In the genomic region with DNA sequence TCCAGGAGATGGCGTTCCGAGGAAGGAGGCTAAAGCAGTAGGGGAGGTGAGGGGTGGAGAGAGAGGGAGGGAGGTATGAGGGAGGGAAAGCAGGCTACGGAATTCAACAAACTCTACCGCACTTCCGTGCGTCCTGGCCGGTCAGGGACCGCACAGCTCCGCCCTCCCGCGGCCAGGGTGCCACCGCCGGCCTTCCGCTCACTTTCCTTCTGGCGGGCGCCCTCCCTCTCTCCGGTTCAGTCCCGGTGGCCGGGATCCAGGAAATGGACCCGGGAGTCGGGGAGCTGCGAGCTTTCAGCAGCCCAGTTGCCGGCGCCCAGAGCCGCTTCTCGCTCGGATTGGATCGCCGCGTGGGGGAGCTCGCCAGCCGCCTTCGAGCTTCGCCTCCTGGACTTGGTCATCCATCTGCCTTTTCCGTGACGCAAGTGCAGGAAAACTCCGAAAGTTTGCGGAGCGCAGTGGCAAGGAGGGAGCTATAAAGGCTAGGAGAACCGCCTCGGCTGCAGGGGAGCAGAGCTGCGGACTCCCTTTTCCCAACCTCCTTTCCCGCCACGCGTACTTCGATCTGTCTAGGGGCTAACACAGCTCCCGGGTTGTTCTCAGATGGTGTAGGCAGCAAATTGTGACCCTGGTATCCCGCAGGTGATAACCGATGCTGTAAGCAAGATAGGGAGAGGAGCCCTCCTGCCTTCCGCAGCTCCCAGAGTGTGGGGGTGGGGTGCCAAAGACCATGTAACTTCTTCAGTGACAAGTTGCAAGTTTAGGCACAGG, we compare ENCODE assay signal across 1 mouse cellular context.
TF ChIP-seq lines count a peak whose summit lies in the region.

Gene Snx33, minus strand, starts transcription at position 331 of the 771 bp plus-strand sequence.

TF ChIP-seq in CH12.LX, 34 proteins besides CTCF, POLR2A, EP300 and RAD21:
- TF ChIP-seq RCOR1 (conservative IDR thresholded peaks at IDR 0.05; ENCODE audit: low read depth, low read length), result no peak
- TF ChIP-seq ELF1 (IDR thresholded peaks at IDR 0.05; ENCODE audit: low read depth, low read length), result peak; percentile 69
- TF ChIP-seq JUND (conservative IDR thresholded peaks at IDR 0.05; ENCODE audit: low read depth, low read length), result no peak
- peak; percentile 14; the same call in 1 of the 2 replicates for TF ChIP-seq BHLHE40 (IDR thresholded peaks at IDR 0.05; ENCODE audit: low read depth, low read length)
- TF ChIP-seq MYC (IDR thresholded peaks at IDR 0.05; ENCODE audit: low read depth, low read length), result 0 out of 2 replicates have a peak, but pooled peaks have one; percentile 32
- no peak for TF ChIP-seq USF1 (IDR thresholded peaks at IDR 0.05; ENCODE audit: low read depth, low read length)
- TF ChIP-seq ETS1 (conservative IDR thresholded peaks at IDR 0.05; ENCODE audit: low read depth, low read length), result no peak
- peak; percentile 4; the same call in 1 of the 2 replicates for TF ChIP-seq MEF2A (IDR thresholded peaks at IDR 0.05; ENCODE audit: borderline replicate concordance, low read depth, low read length)
- 0 out of 2 replicates have a peak, but pooled peaks have one; percentile 23 for TF ChIP-seq E2F4 (IDR thresholded peaks at IDR 0.05; ENCODE audit: insufficient replicate concordance, low read depth, low read length)
- no peak for TF ChIP-seq IRF4 (IDR thresholded peaks at IDR 0.05; ENCODE audit: low read depth, low read length)
- TF ChIP-seq MAZ (IDR thresholded peaks at IDR 0.05; ENCODE audit: low read depth, low read length), result no peak; the same call in 1 of the 2 replicates
- TF ChIP-seq ZKSCAN1 (IDR thresholded peaks at IDR 0.05; ENCODE audit: borderline replicate concordance, low read depth, low read length), result no peak
- TF ChIP-seq CHD2 (IDR thresholded peaks at IDR 0.05; ENCODE audit: low read length), result 0 out of 2 replicates have a peak, but pooled peaks have one; percentile 22
- 0 out of 2 replicates have a peak, but pooled peaks have one; percentile 31 for TF ChIP-seq TBP (conservative IDR thresholded peaks at IDR 0.05; ENCODE audit: low read depth, low read length)
- TF ChIP-seq MAFK (IDR thresholded peaks at IDR 0.05; ENCODE audit: insufficient replicate concordance, low read length), result no peak
- TF ChIP-seq NELFE (IDR thresholded peaks at IDR 0.05; ENCODE audit: low read depth, low read length), result peak; percentile 54
- TF ChIP-seq MAX (IDR thresholded peaks at IDR 0.05; ENCODE audit: low read length), result peak; percentile 31; the same call in 1 of the 2 replicates
- peak; percentile 84 for TF ChIP-seq UBTF (IDR thresholded peaks at IDR 0.05; ENCODE audit: low read depth, low read length)
- TF ChIP-seq SIN3A (IDR thresholded peaks at IDR 0.05; ENCODE audit: low read length), result no peak
- no peak for TF ChIP-seq POLR2AphosphoS2 (IDR thresholded peaks at IDR 0.05; ENCODE audit: low read depth, low read length)
- TF ChIP-seq TCF12 (IDR thresholded peaks at IDR 0.05; ENCODE audit: low read depth, low read length), result 0 out of 2 replicates have a peak, but pooled peaks have one; percentile 26
- TF ChIP-seq MXI1 (IDR thresholded peaks at IDR 0.05; ENCODE audit: low read depth, low read length), result 0 out of 2 replicates have a peak, but pooled peaks have one; percentile 24
- TF ChIP-seq USF2 (conservative IDR thresholded peaks at IDR 0.05; ENCODE audit: low read depth, low read length), result no peak
- no peak for TF ChIP-seq ZC3H11A (IDR thresholded peaks at IDR 0.05; ENCODE audit: low read depth, low read length)
- peak; percentile 23; the same call in 1 of the 2 replicates for TF ChIP-seq SMC3 (IDR thresholded peaks at IDR 0.05; ENCODE audit: low read depth, low read length)
